In the genomic region with DNA sequence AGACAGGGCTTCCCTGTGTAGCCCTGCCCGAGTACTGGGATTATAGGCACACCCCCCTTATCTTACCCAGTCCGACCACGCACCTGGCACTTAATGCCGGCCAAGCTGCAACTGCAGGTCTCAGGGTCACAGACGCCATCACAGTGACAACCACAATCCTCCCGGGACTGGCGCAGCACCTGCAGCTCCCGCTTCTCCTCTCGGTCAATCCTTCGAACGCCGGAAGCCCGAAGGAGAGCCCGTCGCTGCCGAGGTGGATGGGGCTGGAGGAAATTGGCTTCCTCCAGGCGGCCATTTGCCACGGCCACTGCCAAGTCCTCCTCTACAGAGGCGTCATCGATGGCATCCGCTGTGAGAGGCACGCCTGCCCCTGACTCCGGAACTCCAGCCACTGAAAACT, we compare ENCODE assay signal across 8 mouse cellular contexts. TPM values are rescaled to one million over a fixed set of nuclear protein-coding genes. Genes with fewer than 3 reads are reported as not detected.
"Had no signal": no experiment of that assay in that cellular context is flagged by ENCODE, and none has a peak within 500 bp of the region (broad histone marks: within the 10 kb centered on the region; RNA-seq: fewer than 3 reads in every experiment).

No protein-coding gene starts in this region.

- DNase-seq: layer of hippocampus, adult 9-11 months; layer of hippocampus, postnatal 36 days; lung, adult 18-20 months; midbrain, embryonic 14.5 days; right cerebral cortex, adult 18-20 months; right cerebral cortex, postnatal 25 days had no signal

RNA-seq across cellular contexts. Expression of gene Ttc21a, which starts 35.9 kb away (rescaled TPM):
- total RNA-seq: liver, adult 2 months had no signal

RNA-seq across cellular contexts. Expression of gene Xirp1, which starts 50.1 kb away (rescaled TPM):
- total RNA-seq: megakaryocyte, adult 5-6 weeks had no signal
